In genomic region chr11:121702895-121703618, GRCm38 (mm10) we compare ENCODE assay signal across 8 mouse cellular contexts. TPM values are rescaled to one million over a fixed set of nuclear protein-coding genes. Genes with fewer than 3 reads are reported as not detected.
DNase-seq lines count a peak whose midpoint lies in the region; ATAC-seq and TF ChIP-seq lines count a peak whose summit lies in the region.

No protein-coding gene starts in this region.

- peaks cover 35% of the 10 kb centered on the region for H3K4me1 ChIP-seq in bone marrow macrophage, adult 2 months (ENCODE audit: control insufficient read depth, insufficient read depth, low read length)
- H3K4me1 ChIP-seq in forebrain, embryonic 15.5 days = peaks cover 19% of the 10 kb centered on the region
- H3K4me1 ChIP-seq in neural tube, embryonic 13.5 days (replicated peaks) = peaks cover 27% of the 10 kb centered on the region

- no peaks in the 10 kb centered on the region for H3K9me3 ChIP-seq in forebrain, embryonic 15.5 days
- H3K9me3 ChIP-seq in neural tube, embryonic 13.5 days = no peaks in the 10 kb centered on the region

- intact Hi-C loops in heart, postnatal 14 days (cut with DNase I) = loop anchor here (5.0 kb wide), 3 partner anchors 36 to 89 kb away; no protein-coding TSS in a partner anchor

- no peak for TF ChIP-seq POLR2A in bone marrow macrophage, adult 2 months (IDR thresholded peaks at IDR 0.05; ENCODE audit: borderline replicate concordance, low read depth, low read length)

- H3K27me3 ChIP-seq in forebrain, embryonic 15.5 days = peaks cover 30% of the 10 kb centered on the region
- H3K27me3 ChIP-seq in neural tube, embryonic 13.5 days = peaks cover 54% of the 10 kb centered on the region

- H3K4me2 ChIP-seq in forebrain, embryonic 15.5 days (replicated peaks) = peak overlapping the region; percentile 99
- peak overlapping the region; percentile 97 for H3K4me2 ChIP-seq in neural tube, embryonic 13.5 days

- H3K4me3 ChIP-seq in bone marrow macrophage, adult 2 months (ENCODE audit: insufficient read depth, low read length) = peak overlapping the region; percentile 92
- H3K4me3 ChIP-seq in forebrain, embryonic 15.5 days = peak overlapping the region; percentile 74
- peak overlapping the region; percentile 62 for H3K4me3 ChIP-seq in neural tube, embryonic 13.5 days

- peak overlapping the region; percentile 80 for H3K27ac ChIP-seq in bone marrow macrophage, adult 2 months (ENCODE audit: insufficient read depth, low read depth, low read length)
- no peak overlapping the region for H3K27ac ChIP-seq in forebrain, embryonic 15.5 days (replicated peaks)
- H3K27ac ChIP-seq in neural tube, embryonic 13.5 days (replicated peaks) = no peak overlapping the region

- TF ChIP-seq CTCF in bone marrow macrophage, adult 2 months (IDR thresholded peaks at IDR 0.05; ENCODE audit: low read depth, low read length) = no peak

- no peaks in the 10 kb centered on the region for H3K36me3 ChIP-seq in forebrain, embryonic 15.5 days
- no peaks in the 10 kb centered on the region for H3K36me3 ChIP-seq in neural tube, embryonic 13.5 days

- 0% methylated on average over 40 of the region's 40 CpGs for WGBS in forebrain, embryonic 15.5 days
- under 1% methylated on average over 40 of the region's 40 CpGs for WGBS in neural tube, embryonic 13.5 days

- ATAC-seq in forebrain, embryonic 15.5 days (replicated peaks) = peak; percentile 28
- ATAC-seq in neural tube, embryonic 13.5 days (ENCODE audit: low read depth) = peak; percentile 48; the same call in 1 of the 2 replicates

- peak; percentile 74 for DNase-seq in CD4-positive, CD25-positive, alpha-beta regulatory T cell, adult 2 months (ENCODE audit: low read depth, low spot score)
- DNase-seq in heart, postnatal 14 days = peak; percentile 69 to 70
- DNase-seq in layer of hippocampus, adult 18-20 months (ENCODE audit: low spot score in 2 of 2) = peak; percentile 11 to 38
- peak; percentile 72 for DNase-seq in lung, adult 18-20 months
- peak; percentile 33 for DNase-seq in thymus, postnatal 25 days

- H3K9ac ChIP-seq in forebrain, embryonic 15.5 days (replicated peaks) = peak overlapping the region; percentile 62
- peak overlapping the region; percentile 71 for H3K9ac ChIP-seq in neural tube, embryonic 13.5 days

RNA-seq across cellular contexts. Expression of gene Metrnl, which starts 1.7 kb away (rescaled TPM):
- polyA plus RNA-seq in bone marrow macrophage, adult 2 months (2012; ENCODE audit: insufficient read depth, insufficient read length, missing spikeins) = 200 and 216 TPM in 2 replicates
- 3.8 and 4.2 TPM in 2 replicates for polyA plus RNA-seq in forebrain, embryonic 15.5 days (2015; fragmentation: Nextera tagmentation; extraction: Ambion mirVana)
- total RNA-seq in heart, postnatal 14 days (2021) = 10 to 100 TPM; 20.4 to 22.7 TPM
- 10 to 100 TPM; 11.0 to 12.5 TPM for total RNA-seq in layer of hippocampus, adult 18-20 months (2021)
- polyA plus RNA-seq in neural tube, embryonic 13.5 days (2015; fragmentation: Nextera tagmentation; extraction: Ambion mirVana) = 15.0 and 21.2 TPM in 2 replicates

RNA-seq across cellular contexts. Expression of gene B3gntl1, which starts 30.1 kb away (rescaled TPM):
- polyA plus RNA-seq in bone marrow macrophage, adult 2 months (2012; ENCODE audit: insufficient read depth, insufficient read length, missing spikeins) = 5.5 and 5.7 TPM in 2 replicates
- 6.5 and 7.0 TPM in 2 replicates for polyA plus RNA-seq in forebrain, embryonic 15.5 days (2015; fragmentation: Nextera tagmentation; extraction: Ambion mirVana)
- 1 to 10 TPM; 3.6 to 4.7 TPM for total RNA-seq in heart, postnatal 14 days (2021)
- total RNA-seq in layer of hippocampus, adult 18-20 months (2021) = 1 to 10 TPM; 6.5 to 7.4 TPM
- 6.2 and 7.0 TPM in 2 replicates for polyA plus RNA-seq in neural tube, embryonic 13.5 days (2015; fragmentation: Nextera tagmentation; extraction: Ambion mirVana)
